Mouse (Mus musculus): Measurements from ENCODE around the gene Slc25a15. TPM values are rescaled to one million over a fixed set of nuclear protein-coding genes. Genes with fewer than 3 reads are reported as not detected.

The Slc25a15 gene
- 16.3 and 22.8 TPM in 2 replicates for polyA plus RNA-seq (2016; fragmentation: Nextera tagmentation; extraction: Ambion mirVana)

DNA sequence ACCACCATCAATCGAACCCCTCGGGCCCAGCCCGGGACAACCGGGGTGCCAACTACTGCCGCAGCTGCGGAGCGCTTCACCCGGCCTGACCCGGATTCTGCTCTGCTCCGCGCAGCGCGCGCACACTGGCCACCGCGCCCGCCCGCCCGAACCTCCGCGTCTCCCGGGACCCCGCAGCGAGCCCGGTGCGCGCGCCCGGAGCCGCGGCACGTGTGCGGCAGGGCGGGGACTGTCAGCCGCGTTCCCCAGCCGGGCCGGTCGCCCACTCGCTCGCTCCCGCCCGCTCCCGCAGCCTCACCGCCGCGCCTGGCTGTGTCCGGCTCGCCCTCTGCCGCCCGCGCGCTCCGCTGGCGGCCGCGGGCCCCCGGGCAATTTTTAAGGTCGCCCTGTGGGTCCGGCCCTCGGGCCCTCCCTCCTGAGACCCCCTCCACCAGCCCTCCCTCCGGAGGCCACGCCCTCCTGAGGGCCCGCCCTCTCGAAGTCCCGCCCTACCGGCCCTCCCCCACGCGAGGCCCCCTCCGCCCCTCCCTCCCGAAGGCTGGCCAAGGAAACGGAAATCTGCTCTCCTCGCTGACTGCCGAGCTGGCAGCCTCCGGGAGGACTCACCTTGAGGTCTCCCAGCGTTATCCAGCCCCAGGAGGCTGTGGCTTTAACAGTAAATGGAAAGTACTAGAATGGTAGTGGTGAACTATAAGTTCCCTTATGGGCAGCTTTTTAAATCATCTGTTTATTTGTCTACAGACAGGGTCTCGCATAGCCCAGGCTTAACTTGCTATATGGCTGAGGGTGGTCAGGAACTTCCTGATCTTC is at the start of gene Slc25a15:
Gene Slc25a15 (minus strand): TSS at position 456 of the 810 bp plus-strand sequence.
- H3K27ac ChIP-seq: peak within 1 kb of the TSS; percentile 93
- peak within 1 kb of the TSS; percentile 83 for H3K4me3 ChIP-seq
- DNase-seq (ENCODE audit: low spot score): peak; percentile 95
- peaks cover 3% of the 10 kb centered on the region for H3K4me1 ChIP-seq
- no peaks in the 10 kb centered on the region for H3K27me3 ChIP-seq (ENCODE audit: insufficient read depth, poor library complexity, severe bottlenecking)
- no peaks in the 10 kb centered on the region for H3K9me3 ChIP-seq
- H3K36me3 ChIP-seq: peaks cover 10% of the 10 kb centered on the region; the same call in 1 of the 2 replicates
- WGBS: 3% methylated on average over 73 of the region's 77 CpGs

DNA sequence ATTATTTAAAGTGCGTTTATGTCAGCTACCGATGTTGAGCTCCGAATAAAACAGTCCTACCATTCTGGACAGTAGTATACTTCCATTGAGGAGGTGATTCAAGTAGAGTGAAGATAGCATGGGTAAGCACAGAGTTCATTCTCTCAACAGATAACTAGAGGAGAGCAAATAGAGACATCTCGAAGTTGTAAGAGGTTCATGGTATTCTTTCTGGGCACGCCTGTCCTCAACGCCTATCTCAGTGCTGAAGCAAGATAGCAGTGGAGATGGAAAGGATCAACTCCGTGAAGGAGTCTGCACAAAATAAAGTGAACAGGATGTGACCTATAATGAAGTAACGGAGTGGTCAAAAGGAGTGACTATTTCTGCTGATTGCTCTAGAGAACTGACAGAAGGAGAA is 13.6 kb upstream of the Slc25a15 start:
- H3K27ac ChIP-seq: peak overlapping the region; percentile 95; the same call in 1 of the 2 replicates
- no peak for DNase-seq (ENCODE audit: low spot score)
- H3K4me3 ChIP-seq: peak overlapping the region; percentile 95
- H3K27me3 ChIP-seq (ENCODE audit: insufficient read depth, poor library complexity, severe bottlenecking): peaks cover 4% of the 10 kb centered on the region; the same call in 1 of the 2 replicates
- 12% methylated on average over 8 of the region's 8 CpGs for WGBS
- H3K4me1 ChIP-seq: peaks cover 14% of the 10 kb centered on the region; the same call in 1 of the 2 replicates
- H3K36me3 ChIP-seq: peaks cover 14% of the 10 kb centered on the region
- H3K9me3 ChIP-seq: no peaks in the 10 kb centered on the region

DNA sequence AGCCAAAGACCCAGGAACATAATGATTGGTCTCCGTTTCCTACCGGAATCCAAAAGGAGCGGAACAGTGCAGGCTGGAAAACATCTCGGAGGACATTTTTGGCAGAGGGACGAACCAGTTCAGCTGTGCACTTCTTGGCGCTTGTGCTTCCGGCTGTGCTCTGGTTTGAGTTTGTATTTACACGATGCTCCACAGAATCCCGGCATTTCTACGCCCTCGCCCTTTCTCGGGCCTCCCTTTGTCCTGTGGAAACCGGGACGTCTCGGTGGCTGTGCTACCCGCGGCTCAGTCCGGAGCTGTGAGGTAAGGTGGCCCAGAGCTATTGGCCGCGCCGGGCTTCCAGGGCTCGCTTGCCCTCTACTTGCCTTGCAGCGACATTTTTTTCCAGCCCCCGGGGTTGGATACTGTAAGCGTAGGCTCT is 12.9 kb upstream of the Slc25a15 start, which contains the start of gene Mrps31:
Gene Mrps31 (plus strand): TSS at position 80 of the 421 bp plus-strand sequence.
- WGBS: under 1% methylated on average over 25 of the region's 25 CpGs
- H3K4me1 ChIP-seq: peaks cover 14% of the 10 kb centered on the region; the same call in 1 of the 2 replicates
- peaks cover 4% of the 10 kb centered on the region; the same call in 1 of the 2 replicates for H3K27me3 ChIP-seq (ENCODE audit: insufficient read depth, poor library complexity, severe bottlenecking)
- peak within 1 kb of the TSS; percentile 95 for H3K27ac ChIP-seq
- peak within 1 kb of the TSS; percentile 95 for H3K4me3 ChIP-seq
- peak; percentile 92 for DNase-seq (ENCODE audit: low spot score)
- H3K36me3 ChIP-seq: peaks cover 8% of the 10 kb centered on the region
- no peaks in the 10 kb centered on the region for H3K9me3 ChIP-seq

DNA sequence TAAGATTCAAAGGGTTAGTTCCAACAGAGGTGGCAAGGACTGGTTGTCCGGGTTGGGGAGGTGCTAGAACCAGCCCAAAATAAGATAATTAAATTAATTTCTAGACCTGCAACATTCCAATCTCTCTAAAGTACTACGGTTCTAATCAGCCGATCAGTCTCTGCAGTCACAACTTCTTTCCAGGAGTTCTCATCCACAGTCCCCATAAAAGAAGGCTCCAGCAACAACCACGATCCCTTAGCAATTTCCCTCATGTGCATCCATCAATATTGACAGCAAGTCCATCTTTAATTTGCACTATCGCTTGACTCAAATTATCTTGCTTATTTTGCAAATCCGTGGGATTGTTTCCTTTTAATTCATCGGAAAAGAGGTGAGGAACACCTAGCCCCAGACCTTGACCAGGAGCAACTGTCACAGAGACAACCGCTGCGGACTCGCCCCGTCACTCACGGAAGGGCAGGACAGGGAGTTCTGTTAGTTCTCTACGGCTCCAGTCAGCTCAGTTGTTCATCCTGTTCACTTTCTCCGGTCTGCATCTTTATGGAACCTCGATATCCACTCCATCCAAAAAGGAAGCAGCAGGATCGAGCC is 12.4 kb upstream of the Slc25a15 start:
- no peak for DNase-seq (ENCODE audit: low spot score)
- 17% methylated on average over 16 of the region's 16 CpGs for WGBS
- Histone ChIP-seq H3K27ac (peak overlapping the region; percentile 95), H3K27me3 (ENCODE audit: insufficient read depth, poor library complexity, severe bottlenecking) (peaks cover 4% of the 10 kb centered on the region; the same call in 1 of the 2 replicates), H3K36me3 (peaks cover 3% of the 10 kb centered on the region), H3K4me1 (peaks cover 14% of the 10 kb centered on the region; the same call in 1 of the 2 replicates), H3K4me3 (peak overlapping the region; percentile 95), H3K9me3 (no peaks in the 10 kb centered on the region)

DNA sequence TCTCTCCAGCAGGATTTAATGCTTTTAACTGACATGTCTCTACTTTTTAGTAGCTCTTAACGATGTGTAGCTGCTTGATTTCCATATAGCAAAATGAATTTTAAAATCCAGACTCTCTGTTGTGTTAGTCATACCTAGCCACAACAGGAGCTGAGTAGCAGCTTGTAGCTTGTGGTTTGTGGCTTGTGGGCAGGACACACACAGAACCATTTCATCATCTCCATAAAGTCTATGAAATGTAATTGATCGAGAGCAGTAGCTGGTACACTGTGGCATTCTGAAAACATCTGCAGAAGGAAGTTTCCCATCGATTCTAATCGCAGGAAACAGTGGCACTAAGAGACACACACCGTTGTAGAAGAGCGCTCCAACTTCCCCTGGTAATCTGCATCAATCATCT is 7.3 kb upstream of the Slc25a15 start:
- DNase-seq (ENCODE audit: low spot score): no peak
- 63% methylated on average over 6 of the region's 6 CpGs for WGBS

DNA sequence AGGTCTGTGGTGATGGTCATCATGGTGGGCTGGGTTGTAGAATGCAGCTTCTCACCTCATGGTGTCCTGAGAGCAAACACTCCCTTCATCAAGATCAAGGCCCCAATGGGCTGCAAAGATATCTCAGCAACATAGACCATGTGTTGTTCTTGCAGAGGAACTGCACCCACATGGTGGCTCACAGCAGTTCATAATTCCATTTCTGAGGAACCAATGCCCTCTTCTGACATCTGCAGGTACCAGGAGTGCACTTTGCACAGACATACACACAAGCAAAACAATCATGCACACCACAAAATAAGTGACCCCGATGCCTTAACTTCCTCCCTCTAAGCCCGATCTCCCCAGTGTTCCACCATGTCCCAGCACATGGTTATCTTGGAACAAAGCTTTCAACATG is 4.8 kb upstream of the Slc25a15 start:
- Histone ChIP-seq H3K27me3 (ENCODE audit: insufficient read depth, poor library complexity, severe bottlenecking) (peaks cover 4% of the 10 kb centered on the region; the same call in 1 of the 2 replicates), H3K4me1 (no peaks in the 10 kb centered on the region; the same call in 1 of the 2 replicates), H3K36me3 (no peaks in the 10 kb centered on the region), H3K4me3 (no peak overlapping the region), H3K9me3 (no peaks in the 10 kb centered on the region), H3K27ac (no peak overlapping the region)
- no peak for DNase-seq (ENCODE audit: low spot score)
- WGBS: 88% methylated on average over 2 of the region's 2 CpGs

More for the DNA sequence above, 7.3 kb upstream of the Slc25a15 start:
- Histone ChIP-seq H3K36me3 (no peaks in the 10 kb centered on the region), H3K27ac (no peak overlapping the region), H3K9me3 (no peaks in the 10 kb centered on the region), H3K27me3 (ENCODE audit: insufficient read depth, poor library complexity, severe bottlenecking) (peaks cover 4% of the 10 kb centered on the region; the same call in 1 of the 2 replicates), H3K4me3 (no peak overlapping the region), H3K4me1 (peaks cover 2% of the 10 kb centered on the region; the same call in 1 of the 2 replicates)

DNA sequence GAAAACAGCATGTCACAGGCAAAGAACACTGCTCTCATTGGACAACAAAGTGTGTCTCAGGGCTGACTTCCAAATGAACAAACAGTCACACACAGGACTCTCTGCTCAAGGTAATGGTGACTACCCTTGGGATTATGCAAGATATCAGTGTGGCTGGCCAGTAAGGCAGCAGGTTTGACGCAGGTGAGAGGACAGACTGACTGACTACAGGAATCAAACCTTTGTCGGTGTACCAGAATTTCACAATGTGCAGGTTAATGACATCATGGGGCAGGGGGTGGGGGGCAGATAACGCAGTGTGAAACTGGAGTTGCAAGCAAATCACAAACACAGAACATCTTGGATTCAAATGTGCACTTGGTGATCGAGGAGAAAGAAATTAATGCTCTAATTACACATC is 2.2 kb upstream of the Slc25a15 start:
- H3K9me3 ChIP-seq: no peaks in the 10 kb centered on the region
- no peak overlapping the region for H3K27ac ChIP-seq
- WGBS: 80% methylated on average over 4 of the region's 4 CpGs
- DNase-seq (ENCODE audit: low spot score): no peak
- no peak overlapping the region for H3K4me3 ChIP-seq
- H3K27me3 ChIP-seq (ENCODE audit: insufficient read depth, poor library complexity, severe bottlenecking): no peaks in the 10 kb centered on the region
- H3K4me1 ChIP-seq: peaks cover 3% of the 10 kb centered on the region
- no peaks in the 10 kb centered on the region for H3K36me3 ChIP-seq

DNA sequence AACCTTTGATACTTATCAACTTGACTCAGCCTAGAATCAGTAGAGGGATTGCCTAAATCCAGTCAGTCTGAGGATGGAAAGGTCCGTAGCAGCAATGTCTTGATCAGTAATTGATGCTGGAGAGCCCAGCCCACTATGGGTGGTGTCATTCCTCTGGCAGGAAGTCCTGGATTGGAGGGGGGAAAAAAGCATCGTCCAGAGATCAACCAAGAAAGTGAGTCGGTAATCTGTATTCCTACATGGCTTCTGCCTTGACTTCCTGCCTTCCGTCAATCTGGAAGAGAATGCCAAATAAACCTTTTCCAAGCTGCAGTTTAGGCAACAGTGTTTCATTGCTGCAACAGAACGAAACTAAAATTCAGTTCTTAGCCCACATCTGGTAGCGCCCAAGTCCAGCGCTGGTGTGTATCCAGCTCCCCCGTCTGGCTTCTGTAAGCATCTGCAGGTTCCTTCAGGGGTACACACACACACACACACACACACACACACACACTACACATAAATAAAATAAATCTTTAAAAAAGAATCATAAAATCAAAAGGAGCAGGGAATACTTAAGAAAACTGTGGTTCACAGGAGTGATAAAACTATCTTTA is 986 bp upstream of the Slc25a15 start:
- Histone ChIP-seq H3K27me3 (ENCODE audit: insufficient read depth, poor library complexity, severe bottlenecking) (no peaks in the 10 kb centered on the region), H3K27ac (peak overlapping the region; percentile 93), H3K4me1 (peaks cover 3% of the 10 kb centered on the region), H3K36me3 (peaks cover 6% of the 10 kb centered on the region; the same call in 1 of the 2 replicates), H3K9me3 (no peaks in the 10 kb centered on the region), H3K4me3 (peak overlapping the region; percentile 83)
- no peak for DNase-seq (ENCODE audit: low spot score)
- 81% methylated on average over 8 of the region's 8 CpGs for WGBS

DNA sequence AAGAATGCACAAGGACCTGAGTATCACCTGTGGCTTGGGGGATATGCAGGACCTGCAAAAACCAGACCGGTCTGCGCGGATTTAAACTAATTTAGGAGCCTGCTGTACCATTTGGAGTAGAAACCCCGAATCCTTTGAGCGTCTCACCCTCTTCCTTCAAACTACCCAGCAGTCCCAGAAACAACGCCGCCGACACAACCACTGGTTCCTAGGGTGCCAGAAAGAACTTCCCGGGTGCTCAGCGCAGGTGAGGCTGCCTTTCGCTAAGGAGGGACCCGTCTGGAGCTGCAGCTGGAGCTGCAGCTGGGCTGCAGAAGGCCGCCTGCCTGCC is 621 bp downstream of the Slc25a15 start:
- no peak for DNase-seq (ENCODE audit: low spot score)
- Histone ChIP-seq H3K36me3 (peaks cover 13% of the 10 kb centered on the region; the same call in 1 of the 2 replicates), H3K9me3 (no peaks in the 10 kb centered on the region), H3K27ac (peak overlapping the region; percentile 93), H3K4me3 (peak overlapping the region; percentile 83), H3K4me1 (peaks cover 3% of the 10 kb centered on the region), H3K27me3 (ENCODE audit: insufficient read depth, poor library complexity, severe bottlenecking) (no peaks in the 10 kb centered on the region)
- WGBS: under 1% methylated on average over 13 of the region's 13 CpGs

DNA sequence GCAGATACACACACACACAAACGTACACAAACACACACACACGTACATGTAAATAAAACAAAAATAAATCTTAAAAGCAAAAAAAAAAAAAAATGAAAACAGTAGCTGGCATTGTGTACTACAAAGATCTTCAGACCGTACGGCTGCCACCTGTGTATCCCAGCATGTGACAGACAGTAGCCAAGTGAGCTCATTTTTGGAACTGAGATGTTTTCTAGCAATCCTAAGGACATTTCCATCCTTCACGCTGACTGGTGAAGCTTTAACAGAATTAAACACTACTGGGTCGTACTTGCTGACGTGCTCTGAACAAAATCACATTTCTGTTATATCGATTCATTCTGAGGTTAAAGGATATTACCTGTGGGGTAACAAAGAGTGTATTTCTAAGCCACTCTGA is 3.1 kb downstream of the Slc25a15 start:
- Histone ChIP-seq H3K4me1 (peaks cover 3% of the 10 kb centered on the region), H3K27me3 (ENCODE audit: insufficient read depth, poor library complexity, severe bottlenecking) (no peaks in the 10 kb centered on the region), H3K36me3 (peaks cover 21% of the 10 kb centered on the region), H3K27ac (no peak overlapping the region), H3K4me3 (no peak overlapping the region), H3K9me3 (no peaks in the 10 kb centered on the region)
- 94% methylated on average over 8 of the region's 8 CpGs for WGBS
- no peak for DNase-seq (ENCODE audit: low spot score)

DNA sequence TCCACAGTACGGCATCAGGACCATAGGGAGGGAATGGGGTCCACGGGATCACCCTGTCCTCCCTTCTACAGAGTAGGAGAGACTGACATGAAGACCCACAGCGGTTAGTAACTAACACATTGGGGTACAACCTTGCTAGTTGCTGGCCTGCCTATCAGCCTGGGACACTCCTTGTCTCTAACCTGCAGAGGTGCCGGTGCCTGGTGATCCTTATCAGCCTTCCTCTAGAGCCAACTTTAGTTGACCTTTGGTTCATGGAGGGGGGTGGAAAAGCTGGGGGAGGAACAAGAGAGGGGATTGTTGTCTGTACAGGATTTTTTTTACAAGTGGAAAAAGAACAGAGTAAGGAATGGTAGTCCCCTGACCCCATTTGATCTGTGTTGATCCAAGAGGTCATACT is 3.9 kb downstream of the Slc25a15 start:
- WGBS: 62% methylated on average over 4 of the region's 4 CpGs
- no peak for DNase-seq (ENCODE audit: low spot score)
- Histone ChIP-seq H3K4me1 (peaks cover 3% of the 10 kb centered on the region), H3K27me3 (ENCODE audit: insufficient read depth, poor library complexity, severe bottlenecking) (no peaks in the 10 kb centered on the region), H3K9me3 (no peaks in the 10 kb centered on the region), H3K36me3 (peaks cover 28% of the 10 kb centered on the region), H3K27ac (no peak overlapping the region), H3K4me3 (no peak overlapping the region)

DNA sequence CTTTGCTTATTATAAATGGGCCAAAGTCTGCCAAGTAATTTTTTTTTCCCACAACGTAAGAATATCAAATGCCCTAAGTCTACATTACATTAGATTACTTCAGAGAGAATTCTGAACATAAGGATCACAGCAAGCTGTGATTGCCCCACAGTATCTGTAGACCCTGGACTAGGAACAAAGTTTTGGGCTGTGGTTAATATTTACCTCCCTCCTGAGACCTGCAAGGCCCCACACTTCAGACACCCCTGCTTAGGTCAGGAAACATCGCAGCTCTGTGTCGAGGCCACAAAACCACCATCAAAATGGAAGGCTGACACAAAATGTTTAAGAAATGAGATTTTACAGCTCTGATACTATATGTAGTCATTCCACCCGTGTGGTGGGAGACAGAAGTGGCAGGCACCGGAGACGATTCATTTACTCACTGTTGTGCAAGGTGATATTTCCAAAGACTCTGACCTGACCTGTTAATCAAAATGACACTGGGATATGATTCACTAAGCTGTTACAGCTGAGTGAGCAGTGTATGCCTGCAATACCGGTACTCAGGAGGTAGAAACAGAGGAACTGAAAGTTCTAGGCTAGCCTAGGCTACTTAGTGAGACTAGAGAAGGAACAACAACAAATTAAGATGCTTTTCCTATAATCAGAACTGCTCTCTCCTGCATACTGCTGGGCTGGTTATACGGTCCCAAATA is 7.5 kb downstream of the Slc25a15 start:
- H3K4me3 ChIP-seq: no peak overlapping the region
- 88% methylated on average over 8 of the region's 8 CpGs for WGBS
- no peaks in the 10 kb centered on the region for H3K9me3 ChIP-seq
- no peak for DNase-seq (ENCODE audit: low spot score)
- H3K4me1 ChIP-seq: no peaks in the 10 kb centered on the region
- no peak overlapping the region for H3K27ac ChIP-seq
- H3K36me3 ChIP-seq: peaks cover 55% of the 10 kb centered on the region
- no peaks in the 10 kb centered on the region for H3K27me3 ChIP-seq (ENCODE audit: insufficient read depth, poor library complexity, severe bottlenecking)

All from heart, embryonic 10.5 days (tissue).